Comparison of ENCODE assay signal across 16 mouse cellular contexts in genomic region chr4:114388306-114388705, GRCm38 (mm10). TPM values are rescaled to one million over a fixed set of nuclear protein-coding genes. Genes with fewer than 3 reads are reported as not detected.
DNase-seq lines count a peak whose midpoint lies in the region; ATAC-seq and TF ChIP-seq lines count a peak whose summit lies in the region.
"Had no signal": no experiment of that assay in that cellular context is flagged by ENCODE, and none has a peak within 500 bp of the region (broad histone marks: within the 10 kb centered on the region; RNA-seq: fewer than 3 reads in every experiment).

No protein-coding gene starts in this region.

- no peak for TF ChIP-seq CTCF in lung, embryonic 14.5 days (IDR thresholded peaks at IDR 0.05; ENCODE audit: low read depth)
- no peak for TF ChIP-seq CTCF in Patski (IDR thresholded peaks at IDR 0.05)

- in situ Hi-C loops in Patski (cut with MboI; ENCODE audit: low pct_unique_long_range_greater_than_20kb), result no loop called here

- CTCF ChIA-PET in Patski (lab: Charles Lee), result interaction anchor here (1.2 kb wide), 1 partner anchor 28 kb away, joined by 5 read pairs; no protein-coding TSS in a partner anchor

- H3K4me3 ChIP-seq in lung, embryonic 14.5 days (ENCODE audit: low read depth, low read length), result no peak overlapping the region
- H3K4me3 ChIP-seq in embryonic facial prominence, embryonic 10.5 days, result no peak overlapping the region
- H3K4me3 ChIP-seq: forebrain, embryonic 13.5 days; heart, embryonic 13.5 days; hindbrain, embryonic 15.5 days had no signal

- DNase-seq in lung, embryonic 14.5 days, result peak; percentile 64
- DNase-seq in lung, adult 18-20 months, result no peak
- DNase-seq in lung, postnatal 25 days (ENCODE audit: low spot score), result peak; percentile 24
- DNase-seq in lung, postnatal 36 days, result no peak
- DNase-seq in 3T3-L1 (ENCODE audit: low read depth, low spot score), result peak; percentile 67
- no peak for DNase-seq in Patski (ENCODE audit: low read depth, low spot score)
- no peak for DNase-seq in embryonic facial prominence, embryonic 10.5 days (ENCODE audit: low spot score)
- DNase-seq: adrenal gland, postnatal 14 days; cerebellum, adult 18-20 months; cerebellum, adult 9-11 months; cerebellum, postnatal 36 days; forebrain, postnatal 0 days; heart, postnatal 36 days had no signal

- peak overlapping the region; percentile 81 for H3K27ac ChIP-seq in lung, embryonic 14.5 days (ENCODE audit: low read depth)
- no peak overlapping the region for H3K27ac ChIP-seq in embryonic facial prominence, embryonic 10.5 days (replicated peaks)
- H3K27ac ChIP-seq: forebrain, embryonic 13.5 days; heart, embryonic 13.5 days; hindbrain, embryonic 15.5 days had no signal

- 57% methylated on average over 3 of the region's 3 CpGs for WGBS in lung, embryonic 14.5 days
- WGBS in embryonic facial prominence, embryonic 10.5 days, result 84% methylated on average over 3 of the region's 3 CpGs

- H3K27me3 ChIP-seq in lung, embryonic 14.5 days (ENCODE audit: insufficient read depth, low read length), result no peaks in the 10 kb centered on the region
- no peaks in the 10 kb centered on the region for H3K27me3 ChIP-seq in Patski
- no peaks in the 10 kb centered on the region for H3K27me3 ChIP-seq in embryonic facial prominence, embryonic 10.5 days (replicated peaks; ENCODE audit: low read depth, poor library complexity, severe bottlenecking)
- H3K27me3 ChIP-seq: forebrain, embryonic 13.5 days; hindbrain, embryonic 15.5 days had no signal

- peak; percentile 79 for ATAC-seq in lung, embryonic 14.5 days (ENCODE audit: insufficient read depth)
- ATAC-seq in Patski, result peak; percentile 19
- ATAC-seq: forebrain, embryonic 13.5 days; forebrain, postnatal 0 days had no signal

- no peak overlapping the region for H3K9ac ChIP-seq in lung, embryonic 14.5 days
- H3K9ac ChIP-seq: forebrain, embryonic 13.5 days; forebrain, postnatal 0 days; heart, embryonic 13.5 days; hindbrain, embryonic 15.5 days had no signal

- H3K9me3 ChIP-seq in lung, embryonic 14.5 days (ENCODE audit: low read depth, low read length), result no peaks in the 10 kb centered on the region
- H3K9me3 ChIP-seq in embryonic facial prominence, embryonic 10.5 days, result no peaks in the 10 kb centered on the region
- H3K9me3 ChIP-seq: forebrain, embryonic 13.5 days; heart, embryonic 13.5 days; hindbrain, embryonic 15.5 days had no signal

- H3K4me2 ChIP-seq in lung, embryonic 14.5 days, result no peak overlapping the region
- H3K4me2 ChIP-seq: forebrain, embryonic 13.5 days; heart, embryonic 13.5 days; hindbrain, embryonic 15.5 days had no signal

- H3K36me3 ChIP-seq in lung, embryonic 14.5 days (ENCODE audit: insufficient read depth), result no peaks in the 10 kb centered on the region
- H3K36me3 ChIP-seq in embryonic facial prominence, embryonic 10.5 days (replicated peaks), result no peaks in the 10 kb centered on the region
- H3K36me3 ChIP-seq: heart, embryonic 13.5 days; hindbrain, embryonic 15.5 days had no signal

- H3K4me1 ChIP-seq in lung, embryonic 14.5 days (ENCODE audit: insufficient read depth), result peaks cover 27% of the 10 kb centered on the region; the same call in 1 of the 2 replicates
- peaks cover 3% of the 10 kb centered on the region; the same call in 1 of the 2 replicates for H3K4me1 ChIP-seq in embryonic facial prominence, embryonic 10.5 days
- H3K4me1 ChIP-seq: heart, embryonic 13.5 days; hindbrain, embryonic 15.5 days had no signal

- POLR2A ChIA-PET in Patski (lab: Charles Lee), result no interaction called here

RNA-seq across cellular contexts. Expression of gene Trabd2b, which starts 18.2 kb away (rescaled TPM):
- 4.6 and 4.7 TPM in 2 replicates for polyA plus RNA-seq in lung, embryonic 14.5 days (2014; fragmentation: Nextera tagmentation; extraction: Ambion mirVana)
- 0.63 TPM for polyA plus RNA-seq in Patski (2021)
- polyA plus RNA-seq in embryonic facial prominence, embryonic 10.5 days (2016; fragmentation: Nextera tagmentation; extraction: Ambion mirVana), result 0.80 and 0.81 TPM in 2 replicates

Comparison
In these comparisons a context has a peak if more than half of its experiments do, and no peak if none do; other contexts are left out.
1. DNase-seq: peak in lung, embryonic 14.5 days (single experiment), lung, postnatal 25 days (single experiment) and 3T3-L1 (single experiment); none in lung, adult 18-20 months (0 of 2), lung, postnatal 36 days (single experiment), Patski (single experiment) and embryonic facial prominence, embryonic 10.5 days (single experiment).